Mouse (Mus musculus) T-helper 1 cell (primary cell): Measurements from ENCODE around the gene Ano5.

Source experiments
- in situ Hi-C: fragments of 300-600 bp; cut with MboI, MseI; formaldehyde crosslinking; loops from one replicate; pipeline ENCODE4 v1.15.1; 2025; ENCODE audit warnings: high pct_unique_total_duplicates

The Ano5 gene

DNA sequence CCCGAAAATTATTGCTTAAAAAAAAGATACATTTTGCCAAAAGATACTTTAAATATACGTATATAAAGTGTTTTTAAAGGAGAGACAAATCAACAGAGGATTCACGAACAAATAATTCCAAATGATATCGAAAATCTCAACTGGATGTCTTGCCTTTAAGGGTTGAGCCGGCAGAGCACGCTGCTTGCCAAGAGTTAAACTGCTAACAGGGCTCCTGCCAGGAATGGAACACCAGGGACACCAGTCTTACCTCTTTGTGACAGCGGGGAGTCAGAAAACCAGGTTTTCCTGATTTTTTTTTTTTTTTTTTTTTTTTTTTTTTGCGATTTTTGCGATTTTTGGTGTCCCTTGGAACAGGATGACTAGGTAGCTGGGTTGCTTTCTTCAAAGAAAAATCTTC is 117.5 kb downstream of the Ano5 start:
- in situ Hi-C loops = loop anchor here (5.0 to 10.0 kb wide), 2 partner anchors 96 to 349 kb away; no protein-coding TSS in a partner anchor

DNA sequence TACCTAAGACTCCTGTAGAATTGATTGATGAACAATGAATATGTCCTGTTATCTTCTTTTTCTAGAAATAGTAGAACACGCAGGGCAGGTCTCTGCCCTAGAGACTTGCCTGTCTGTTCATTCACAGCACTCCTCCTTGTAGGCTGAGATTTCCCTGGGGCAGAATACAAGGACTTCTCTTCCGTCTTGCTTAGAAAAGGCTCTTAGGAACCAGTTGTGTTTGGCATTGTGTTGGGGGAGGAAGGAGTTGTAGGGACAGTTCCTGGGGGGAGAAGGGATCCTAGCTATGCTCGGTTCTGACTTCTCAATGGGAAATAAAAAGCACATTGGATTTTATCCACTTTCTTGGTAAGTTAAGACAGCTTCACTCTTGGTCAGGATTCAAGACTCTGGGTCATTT is 118.4 kb downstream of the Ano5 start:
- in situ Hi-C loops = loop anchor here (5.0 to 10.0 kb wide), 2 partner anchors 96 to 348 kb away; no protein-coding TSS in a partner anchor

DNA sequence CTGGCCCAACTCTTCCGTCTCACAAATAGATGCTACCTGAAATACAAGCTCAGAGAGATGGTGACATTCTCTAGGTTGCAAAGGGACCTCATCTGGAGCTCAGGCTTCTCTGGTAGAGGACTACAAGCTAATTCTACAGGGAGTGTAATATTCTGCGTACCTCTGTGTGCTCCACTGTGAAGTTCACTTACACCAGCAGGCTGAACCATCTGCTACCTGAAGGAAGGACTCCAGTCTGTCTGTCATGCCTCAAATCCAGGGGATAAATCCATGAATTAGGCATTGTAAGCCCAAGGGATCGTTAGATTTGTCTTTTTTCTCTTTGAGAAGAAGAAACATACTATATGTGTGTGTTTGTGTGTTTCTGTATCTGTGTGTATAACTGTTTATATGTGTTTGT is 120.3 kb downstream of the Ano5 start:
- in situ Hi-C loops = no loop called here

DNA sequence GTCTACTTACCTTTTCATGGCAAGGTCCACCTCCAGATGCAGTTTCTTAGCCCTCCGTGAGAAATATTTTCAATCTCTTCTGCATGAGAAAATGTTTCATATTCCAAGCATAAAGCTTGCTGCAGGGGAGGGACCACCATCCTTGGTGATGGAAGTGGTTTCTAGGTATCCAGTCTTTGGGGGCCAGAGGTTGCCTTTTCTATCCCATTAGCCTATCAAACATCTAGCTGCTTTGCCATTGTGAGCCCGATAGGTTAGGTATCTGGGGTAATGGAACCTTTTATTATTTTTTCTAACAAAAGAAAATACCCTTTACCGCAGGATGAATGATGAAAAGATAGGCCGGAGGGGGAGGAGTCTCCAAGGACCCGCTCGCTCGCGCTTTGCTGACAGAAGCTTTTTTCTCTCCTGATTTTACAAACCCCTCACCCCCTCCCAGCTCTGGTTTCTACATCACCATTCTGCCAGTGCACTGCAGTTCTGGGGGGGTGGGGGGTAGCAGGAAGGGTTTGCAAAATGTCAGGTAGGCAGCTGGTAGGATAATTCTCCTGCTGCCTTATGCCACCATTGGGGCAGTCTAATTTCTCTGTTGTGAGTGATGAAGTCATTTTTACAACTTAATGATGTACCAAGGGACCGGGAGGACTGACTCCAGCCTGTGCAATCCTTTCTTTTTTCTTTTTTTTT is 121.9 kb downstream of the Ano5 start:
- in situ Hi-C loops = no loop called here

DNA sequence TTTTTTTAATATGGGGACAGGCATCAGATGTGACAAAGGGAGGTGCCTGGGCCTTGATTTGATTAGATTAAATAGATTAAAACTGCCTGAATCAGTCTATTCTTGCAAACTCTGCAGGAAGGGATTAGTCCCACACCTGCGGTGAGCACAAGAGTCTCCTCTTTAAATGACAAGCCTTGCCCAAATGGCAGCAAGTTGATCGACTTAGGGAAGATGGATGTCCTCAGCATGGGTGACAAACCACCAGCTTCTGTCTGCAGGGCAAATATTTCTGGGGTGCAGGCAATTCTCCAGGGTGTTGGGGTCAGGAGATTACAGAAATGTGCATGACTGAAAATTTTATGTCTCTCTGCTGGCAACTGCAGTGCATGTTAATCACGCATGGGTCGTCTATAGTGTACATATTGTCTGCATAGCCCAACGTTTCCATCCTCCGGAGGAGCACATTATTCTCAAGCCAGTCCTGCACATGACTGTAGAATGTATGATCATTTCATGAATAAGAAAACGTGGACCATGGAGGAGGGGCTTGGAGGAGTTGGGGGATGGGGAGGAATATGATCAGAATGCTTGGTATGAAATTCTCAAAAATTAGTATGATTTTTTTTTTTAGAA is 122.5 kb downstream of the Ano5 start:
- in situ Hi-C loops = no loop called here
